Comparison of ENCODE assay signal across 26 mouse cellular contexts in the genomic region with DNA sequence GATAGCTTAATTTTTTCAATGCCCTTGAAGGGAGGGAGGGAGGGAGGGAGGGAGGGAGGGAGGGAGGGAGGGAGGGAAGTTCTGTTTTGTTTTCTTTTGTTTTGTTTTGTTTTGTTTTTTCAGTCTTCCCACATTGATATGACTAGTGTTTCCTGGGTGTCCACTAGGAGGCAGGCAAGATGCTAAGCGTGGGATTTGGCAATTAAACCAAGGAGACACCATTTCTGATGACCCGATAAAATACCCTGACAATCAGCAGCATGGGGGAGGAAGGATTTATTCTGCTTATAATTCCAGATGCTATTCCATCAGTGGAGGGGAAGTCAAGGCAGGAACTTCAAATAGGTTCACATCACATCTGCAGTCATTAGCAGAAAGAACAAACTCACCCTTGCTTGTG. TPM values are rescaled to one million over a fixed set of nuclear protein-coding genes. Genes with fewer than 3 reads are reported as not detected.
A peak's percentile ranks its signal among the peaks of the same experiment; 100 is the strongest.
DNase-seq lines count a peak whose midpoint lies in the region; ATAC-seq and TF ChIP-seq lines count a peak whose summit lies in the region.
"Had no signal": no experiment of that assay in that cellular context is flagged by ENCODE, and none has a peak within 500 bp of the region (broad histone marks: within the 10 kb centered on the region; RNA-seq: fewer than 3 reads in every experiment).

No protein-coding gene starts in this region.

- peak; percentile 29 for TF ChIP-seq CTCF in hindbrain, postnatal 0 days (IDR thresholded peaks at IDR 0.05; ENCODE audit: low read depth)
- TF ChIP-seq CTCF in liver, adult 2 months (IDR thresholded peaks at IDR 0.05; ENCODE audit: low read depth, low read length) = peak; percentile 35
- peak; percentile 45 for TF ChIP-seq CTCF in midbrain, postnatal 0 days (IDR thresholded peaks at IDR 0.05)
- peak; percentile 63 for TF ChIP-seq CTCF in stomach, postnatal 0 days (IDR thresholded peaks at IDR 0.05; ENCODE audit: low read depth)

- H3K9me3 ChIP-seq in hindbrain, postnatal 0 days (ENCODE audit: low read length) = no peaks in the 10 kb centered on the region
- no peaks in the 10 kb centered on the region; the same call in 1 of the 2 replicates for H3K9me3 ChIP-seq in hindbrain, embryonic 12.5 days (replicated peaks)
- H3K9me3 ChIP-seq in liver, embryonic 11.5 days (ENCODE audit: control insufficient read depth, low read length) = no peaks in the 10 kb centered on the region
- H3K9me3 ChIP-seq in midbrain, postnatal 0 days (ENCODE audit: low read length) = no peaks in the 10 kb centered on the region
- no peaks in the 10 kb centered on the region for H3K9me3 ChIP-seq in midbrain, embryonic 10.5 days (replicated peaks)
- no peaks in the 10 kb centered on the region for H3K9me3 ChIP-seq in stomach, postnatal 0 days (ENCODE audit: control insufficient read depth, low read length)
- H3K9me3 ChIP-seq: forebrain, embryonic 10.5 days; G1E; heart, embryonic 15.5 days; limb, embryonic 10.5 days; liver, embryonic 13.5 days; midbrain, embryonic 12.5 days had no signal

- H3K27ac ChIP-seq in hindbrain, postnatal 0 days = no peak overlapping the region
- no peak overlapping the region for H3K27ac ChIP-seq in hindbrain, embryonic 12.5 days
- no peak overlapping the region for H3K27ac ChIP-seq in liver, adult 2 months (replicated peaks; ENCODE audit: insufficient read depth, low read depth, low read length)
- H3K27ac ChIP-seq in liver, embryonic 11.5 days (ENCODE audit: low read depth, low read length) = no peak overlapping the region
- no peak overlapping the region for H3K27ac ChIP-seq in midbrain, postnatal 0 days (ENCODE audit: low read depth, low read length)
- H3K27ac ChIP-seq in midbrain, embryonic 10.5 days (replicated peaks) = no peak overlapping the region
- no peak overlapping the region for H3K27ac ChIP-seq in stomach, postnatal 0 days (replicated peaks)
- H3K27ac ChIP-seq: forebrain, embryonic 10.5 days; gastrocnemius, adult 2 months; heart, embryonic 15.5 days; limb, embryonic 10.5 days; liver, embryonic 13.5 days; macrophage; midbrain, embryonic 12.5 days; neural tube, embryonic 13.5 days had no signal

- H3K4me3 ChIP-seq in hindbrain, postnatal 0 days (ENCODE audit: low read length) = no peak overlapping the region
- H3K4me3 ChIP-seq in hindbrain, embryonic 12.5 days = no peak overlapping the region
- H3K4me3 ChIP-seq in liver, adult 2 months (ENCODE audit: insufficient read depth, low read depth, low read length) = no peak overlapping the region
- H3K4me3 ChIP-seq in liver, embryonic 11.5 days (ENCODE audit: low read depth, low read length) = no peak overlapping the region
- H3K4me3 ChIP-seq in midbrain, postnatal 0 days (ENCODE audit: low read depth, low read length) = no peak overlapping the region
- no peak overlapping the region for H3K4me3 ChIP-seq in midbrain, embryonic 10.5 days
- no peak overlapping the region for H3K4me3 ChIP-seq in stomach, postnatal 0 days (ENCODE audit: low read depth, low read length)
- H3K4me3 ChIP-seq: forebrain, embryonic 10.5 days; gastrocnemius, adult 2 months; heart, embryonic 15.5 days; limb, embryonic 10.5 days; liver, embryonic 13.5 days; midbrain, embryonic 12.5 days; neural tube, embryonic 13.5 days had no signal

- H3K4me2 ChIP-seq in hindbrain, postnatal 0 days (ENCODE audit: low read depth, low read length) = no peak overlapping the region
- no peak overlapping the region for H3K4me2 ChIP-seq in hindbrain, embryonic 12.5 days (replicated peaks)
- H3K4me2 ChIP-seq in liver, embryonic 11.5 days = no peak overlapping the region
- no peak overlapping the region for H3K4me2 ChIP-seq in midbrain, postnatal 0 days (ENCODE audit: low read depth, low read length, poor library complexity, severe bottlenecking)
- H3K4me2 ChIP-seq in stomach, postnatal 0 days (replicated peaks; ENCODE audit: low read depth) = no peak overlapping the region
- H3K4me2 ChIP-seq: heart, embryonic 15.5 days; liver, embryonic 13.5 days; midbrain, embryonic 12.5 days; neural tube, embryonic 13.5 days had no signal

- DNase-seq in hindbrain, postnatal 0 days (ENCODE audit: low spot score) = no peak
- no peak for DNase-seq in liver, adult 2 months (ENCODE audit: extremely low read depth, low read depth, low spot score)
- no peak for DNase-seq in liver, embryonic 11.5 days (ENCODE audit: low spot score)
- no peak for DNase-seq in midbrain, postnatal 0 days (ENCODE audit: low spot score)
- DNase-seq in midbrain, embryonic 10.5 days (ENCODE audit: low spot score) = no peak
- DNase-seq in stomach, postnatal 0 days (ENCODE audit: low spot score) = no peak
- DNase-seq in thymus, adult 18-20 months = no peak

- H3K4me1 ChIP-seq in hindbrain, postnatal 0 days (ENCODE audit: insufficient read depth, low read length) = no peaks in the 10 kb centered on the region
- no peaks in the 10 kb centered on the region for H3K4me1 ChIP-seq in hindbrain, embryonic 12.5 days
- peaks cover 5% of the 10 kb centered on the region; the same call in 1 of the 2 replicates for H3K4me1 ChIP-seq in liver, adult 2 months (ENCODE audit: control insufficient read depth, insufficient read depth, low read length)
- no peaks in the 10 kb centered on the region for H3K4me1 ChIP-seq in liver, embryonic 11.5 days (replicated peaks; ENCODE audit: control insufficient read depth, insufficient read depth, low read length)
- H3K4me1 ChIP-seq in midbrain, postnatal 0 days (ENCODE audit: insufficient read depth, low read length) = no peaks in the 10 kb centered on the region
- H3K4me1 ChIP-seq in midbrain, embryonic 10.5 days = peaks cover 18% of the 10 kb centered on the region
- no peaks in the 10 kb centered on the region for H3K4me1 ChIP-seq in stomach, postnatal 0 days (replicated peaks; ENCODE audit: control insufficient read depth, insufficient read depth)
- H3K4me1 ChIP-seq: heart, embryonic 15.5 days; limb, embryonic 10.5 days; liver, embryonic 13.5 days; midbrain, embryonic 12.5 days; neural tube, embryonic 13.5 days had no signal

- TF ChIP-seq EP300 in stomach, postnatal 0 days (optimal IDR thresholded peaks at IDR 0.05) = no peak

- H3K27me3 ChIP-seq in hindbrain, postnatal 0 days (ENCODE audit: insufficient read depth, low read length) = no peaks in the 10 kb centered on the region
- H3K27me3 ChIP-seq in hindbrain, embryonic 12.5 days = no peaks in the 10 kb centered on the region
- no peaks in the 10 kb centered on the region for H3K27me3 ChIP-seq in liver, adult 2 months (ENCODE audit: control insufficient read depth, insufficient read depth, low read length)
- no peaks in the 10 kb centered on the region for H3K27me3 ChIP-seq in liver, embryonic 11.5 days (replicated peaks; ENCODE audit: control insufficient read depth, insufficient read depth, low read length)
- H3K27me3 ChIP-seq in midbrain, postnatal 0 days (ENCODE audit: insufficient read depth, low read length) = no peaks in the 10 kb centered on the region
- H3K27me3 ChIP-seq in midbrain, embryonic 10.5 days (ENCODE audit: low read depth, poor library complexity, severe bottlenecking) = no peaks in the 10 kb centered on the region
- no peaks in the 10 kb centered on the region for H3K27me3 ChIP-seq in stomach, postnatal 0 days (ENCODE audit: control insufficient read depth, insufficient read depth, low read length)
- H3K27me3 ChIP-seq: heart, embryonic 15.5 days; liver, embryonic 13.5 days; midbrain, embryonic 12.5 days; neural tube, embryonic 13.5 days had no signal

- H3K79me2 ChIP-seq in liver, adult 2 months (ENCODE audit: control insufficient read depth, insufficient read depth, low read length) = no peaks in the 10 kb centered on the region

- H3K36me3 ChIP-seq in hindbrain, postnatal 0 days (ENCODE audit: insufficient read depth, low read length) = no peaks in the 10 kb centered on the region
- no peaks in the 10 kb centered on the region for H3K36me3 ChIP-seq in hindbrain, embryonic 12.5 days
- H3K36me3 ChIP-seq in liver, adult 2 months (ENCODE audit: control insufficient read depth, insufficient read depth, low read length) = no peaks in the 10 kb centered on the region
- H3K36me3 ChIP-seq in liver, embryonic 11.5 days (ENCODE audit: control insufficient read depth, insufficient read depth, low read length) = no peaks in the 10 kb centered on the region
- H3K36me3 ChIP-seq in midbrain, postnatal 0 days (ENCODE audit: insufficient read depth, low read length) = no peaks in the 10 kb centered on the region
- H3K36me3 ChIP-seq in midbrain, embryonic 10.5 days = no peaks in the 10 kb centered on the region
- no peaks in the 10 kb centered on the region for H3K36me3 ChIP-seq in stomach, postnatal 0 days (ENCODE audit: control insufficient read depth, insufficient read depth, low read length)
- H3K36me3 ChIP-seq: forebrain, embryonic 10.5 days; G1E; heart, embryonic 15.5 days; limb, embryonic 10.5 days; liver, embryonic 13.5 days; midbrain, embryonic 12.5 days; neural tube, embryonic 13.5 days had no signal

- no peak overlapping the region for H3K9ac ChIP-seq in hindbrain, postnatal 0 days (replicated peaks; ENCODE audit: low read length)
- H3K9ac ChIP-seq in hindbrain, embryonic 12.5 days = no peak overlapping the region
- H3K9ac ChIP-seq in liver, adult 2 months (ENCODE audit: low read depth, low read length) = no peak overlapping the region
- H3K9ac ChIP-seq in liver, embryonic 11.5 days (ENCODE audit: low read depth, low read length) = no peak overlapping the region
- H3K9ac ChIP-seq in midbrain, postnatal 0 days (replicated peaks; ENCODE audit: low read length, poor library complexity, severe bottlenecking) = no peak overlapping the region
- no peak overlapping the region for H3K9ac ChIP-seq in stomach, postnatal 0 days (ENCODE audit: low read length)
- H3K9ac ChIP-seq: heart, embryonic 15.5 days; liver, embryonic 13.5 days; midbrain, embryonic 12.5 days; neural tube, embryonic 13.5 days had no signal

- WGBS in hindbrain, postnatal 0 days = 52% methylated on average over 2 of the region's 2 CpGs
- WGBS in hindbrain, embryonic 12.5 days = 54% methylated on average over 2 of the region's 2 CpGs
- WGBS in liver, adult 2 months = 36% methylated on average over 2 of the region's 2 CpGs
- WGBS in liver, embryonic 11.5 days = 46% methylated on average over 2 of the region's 2 CpGs
- 37% methylated on average over 2 of the region's 2 CpGs for WGBS in midbrain, postnatal 0 days
- 67% methylated on average over 2 of the region's 2 CpGs for WGBS in midbrain, embryonic 10.5 days
- WGBS in stomach, postnatal 0 days = 42% methylated on average over 2 of the region's 2 CpGs

- ATAC-seq in hindbrain, postnatal 0 days = no peak
- ATAC-seq in hindbrain, embryonic 12.5 days (ENCODE audit: low FRiP score) = no peak
- no peak for ATAC-seq in liver, embryonic 11.5 days (replicated peaks; ENCODE audit: low FRiP score)
- no peak for ATAC-seq in midbrain, postnatal 0 days (ENCODE audit: low FRiP score)
- no peak for ATAC-seq in stomach, postnatal 0 days (ENCODE audit: low FRiP score, low TSS enrichment)
- ATAC-seq: CD4-positive, CD25-positive, alpha-beta regulatory T cell, adult 4 months; inflammation-experienced regulatory T-cells, adult 6 months had no signal

- no peak for TF ChIP-seq POLR2A in liver, adult 2 months (IDR thresholded peaks at IDR 0.05; ENCODE audit: extremely low read depth, insufficient read depth, low read length)

RNA-seq across cellular contexts. Expression of a gene that starts 20.9 kb away (rescaled TPM):
- total RNA-seq in hindbrain, postnatal 0 days (2014; rRNA removed) = not detected in 2 replicates
- 0.23 and 0.71 TPM in 2 replicates for polyA plus RNA-seq in hindbrain, postnatal 0 days (2015; fragmentation: Nextera tagmentation; extraction: Ambion mirVana)
- polyA plus RNA-seq in hindbrain, embryonic 12.5 days (2016; fragmentation: Nextera tagmentation; extraction: Ambion mirVana) = 0.10 and 0.18 TPM in 2 replicates
- not detected in 2 replicates for total RNA-seq in liver, adult 2 months (2014; rRNA removed)
- not detected in 2 replicates for polyA plus RNA-seq in liver, adult 2 months (2012; rRNA removed)
- not detected in 2 replicates for polyA plus RNA-seq in liver, embryonic 11.5 days (2014; fragmentation: Nextera tagmentation; extraction: Ambion mirVana)
- total RNA-seq in midbrain, postnatal 0 days (2014; rRNA removed) = 1.3 TPM in 1 of 2 replicates, not detected in the other
- polyA plus RNA-seq in midbrain, postnatal 0 days (2015; fragmentation: Nextera tagmentation; extraction: Ambion mirVana) = 0.64 and 0.67 TPM in 2 replicates
- not detected in 2 replicates for polyA plus RNA-seq in midbrain, embryonic 10.5 days (2016; fragmentation: Nextera tagmentation; extraction: Ambion mirVana)
- polyA plus RNA-seq in stomach, postnatal 0 days (2015; fragmentation: Nextera tagmentation; extraction: Ambion mirVana) = 0.08 and 0.21 TPM in 2 replicates
- total RNA-seq: adrenal gland, postnatal 4 days; gastrocnemius, adult 2 months; hematopoietic stem cell, adult 5-6 weeks; layer of hippocampus, adult 8-10 months; left cerebral cortex, adult 18-20 months had no signal
- polyA plus RNA-seq: CD4-positive, CD25-positive, alpha-beta regulatory T cell, adult 4 months; cerebellum, adult 2 months; G1E; gonadal fat pad, adult 2 months; heart, embryonic 15.5 days; inflammation-experienced regulatory T-cells, adult 6 months; limb, embryonic 10.5 days; liver, embryonic 13.5 days; macrophage; small intestine, adult 2 months had no signal

RNA-seq across cellular contexts. Expression of a gene that starts 30.9 kb away (rescaled TPM):
- total RNA-seq in hindbrain, postnatal 0 days (2014; rRNA removed) = not detected in 2 replicates
- polyA plus RNA-seq in hindbrain, postnatal 0 days (2015; fragmentation: Nextera tagmentation; extraction: Ambion mirVana) = 0.08 TPM in 1 of 2 replicates, not detected in the other
- not detected in 2 replicates for polyA plus RNA-seq in hindbrain, embryonic 12.5 days (2016; fragmentation: Nextera tagmentation; extraction: Ambion mirVana)
- total RNA-seq in liver, adult 2 months (2014; rRNA removed) = 10.7 and 14.6 TPM in 2 replicates
- 7.6 and 8.5 TPM in 2 replicates for polyA plus RNA-seq in liver, adult 2 months (2012; rRNA removed)
- polyA plus RNA-seq in liver, embryonic 11.5 days (2014; fragmentation: Nextera tagmentation; extraction: Ambion mirVana) = not detected in 2 replicates
- 0.16 TPM in 1 of 2 replicates, not detected in the other for total RNA-seq in midbrain, postnatal 0 days (2014; rRNA removed)
- 0.12 TPM in 1 of 2 replicates, not detected in the other for polyA plus RNA-seq in midbrain, postnatal 0 days (2015; fragmentation: Nextera tagmentation; extraction: Ambion mirVana)
- polyA plus RNA-seq in midbrain, embryonic 10.5 days (2016; fragmentation: Nextera tagmentation; extraction: Ambion mirVana) = not detected in 2 replicates
- polyA plus RNA-seq in stomach, postnatal 0 days (2015; fragmentation: Nextera tagmentation; extraction: Ambion mirVana) = not detected in 2 replicates
- total RNA-seq: G1E; gastrocnemius, adult 2 months; hematopoietic stem cell, adult 5-6 weeks; layer of hippocampus, adult 8-10 months; left cerebral cortex, adult 18-20 months had no signal
- polyA plus RNA-seq: CD4-positive, CD25-positive, alpha-beta regulatory T cell, adult 4 months; cerebellum, adult 2 months; forebrain, embryonic 10.5 days; G1E; gonadal fat pad, adult 2 months; heart, embryonic 15.5 days; inflammation-experienced regulatory T-cells, adult 6 months; limb, embryonic 10.5 days; liver, embryonic 13.5 days; macrophage; midbrain, embryonic 12.5 days; neural tube, embryonic 13.5 days; small intestine, adult 2 months had no signal

RNA-seq across cellular contexts. Expression of a gene that starts 57.3 kb away (rescaled TPM):
- 0.10 and 2.0 TPM in 2 replicates for total RNA-seq in hindbrain, postnatal 0 days (2014; rRNA removed)
- polyA plus RNA-seq in hindbrain, postnatal 0 days (2015; fragmentation: Nextera tagmentation; extraction: Ambion mirVana) = 0.23 and 0.49 TPM in 2 replicates
- polyA plus RNA-seq in hindbrain, embryonic 12.5 days (2016; fragmentation: Nextera tagmentation; extraction: Ambion mirVana) = 0.46 TPM in 1 of 2 replicates, not detected in the other
- 1,078 and 1,690 TPM in 2 replicates for total RNA-seq in liver, adult 2 months (2014; rRNA removed)
- 424 and 429 TPM in 2 replicates for polyA plus RNA-seq in liver, adult 2 months (2012; rRNA removed)
- not detected in 2 replicates for polyA plus RNA-seq in liver, embryonic 11.5 days (2014; fragmentation: Nextera tagmentation; extraction: Ambion mirVana)
- total RNA-seq in midbrain, postnatal 0 days (2014; rRNA removed) = 5.7 and 13.5 TPM in 2 replicates
- polyA plus RNA-seq in midbrain, postnatal 0 days (2015; fragmentation: Nextera tagmentation; extraction: Ambion mirVana) = 0.54 and 1.4 TPM in 2 replicates
- polyA plus RNA-seq in midbrain, embryonic 10.5 days (2016; fragmentation: Nextera tagmentation; extraction: Ambion mirVana) = 0.17 TPM in 1 of 2 replicates, not detected in the other
- 7.4 and 15.1 TPM in 2 replicates for polyA plus RNA-seq in stomach, postnatal 0 days (2015; fragmentation: Nextera tagmentation; extraction: Ambion mirVana)
- total RNA-seq: G1E; gastrocnemius, adult 2 months; hematopoietic stem cell, adult 5-6 weeks; layer of hippocampus, adult 8-10 months had no signal
- polyA plus RNA-seq: CD4-positive, CD25-positive, alpha-beta regulatory T cell, adult 4 months; cerebellum, adult 2 months; forebrain, embryonic 10.5 days; G1E; heart, embryonic 15.5 days; inflammation-experienced regulatory T-cells, adult 6 months; limb, embryonic 10.5 days; macrophage; midbrain, embryonic 12.5 days; neural tube, embryonic 13.5 days; small intestine, adult 2 months had no signal

Comparison
In these comparisons a context has a peak if more than half of its experiments do, and no peak if none do; other contexts are left out.
1. RNA of a gene that starts 57.3 kb away (polyA plus RNA-seq): 424 to 429 TPM in liver, adult 2 months; 7.4 to 15.1 TPM in stomach, postnatal 0 days, 0.54 to 1.4 TPM in midbrain, postnatal 0 days, 0.23 to 0.49 TPM in hindbrain, postnatal 0 days, 0.46 TPM in hindbrain, embryonic 12.5 days, 0.17 TPM in midbrain, embryonic 10.5 days and not detected in liver, embryonic 11.5 days; every median in the first group is over 10 times any median in the second.
2. Peak in every context shown above with its lines, with median percentiles within 50 percentile points of each other: CTCF ChIP-seq.